Mouse (Mus musculus) embryonic facial prominence, embryonic 10.5 days (tissue): ENCODE results near the gene Sh3rf3. TPM values are rescaled to one million over a fixed set of nuclear protein-coding genes. Genes with fewer than 3 reads are reported as not detected.
A peak's percentile ranks its signal among the peaks of the same experiment; 100 is the strongest.

ENCODE experiments used
- DNase-seq: peaks from one replicate; pipeline ENCODE4 v3.0.0-alpha.2; 2017; ENCODE audit warnings: low spot score
- H3K27ac ChIP-seq: fragments of 300-500 bp; sonication (generic); replicated peaks from 2 replicates; pipeline ENCODE4 v1.5.1; 2016; ENCODE audit warnings: mild to moderate bottlenecking
- H3K27me3 ChIP-seq: fragments of 300-500 bp; sonication (generic); replicated peaks from 2 replicates; pipeline ENCODE4 v1.6.1; 2016; ENCODE audit warnings: low read depth, mild to moderate bottlenecking; ENCODE audit not compliant: poor library complexity, severe bottlenecking
- H3K36me3 ChIP-seq: fragments of 300-500 bp; sonication (generic); replicated peaks from 2 replicates; pipeline ENCODE4 v1.6.1; 2016; ENCODE audit warnings: mild to moderate bottlenecking, moderate library complexity
- H3K4me1 ChIP-seq: fragments of 300-500 bp; sonication (generic); 2 replicates; pipeline ENCODE4 v1.6.1; 2016
- H3K4me3 ChIP-seq: fragments of 300-500 bp; sonication (generic); 2 replicates; pipeline ENCODE4 v1.5.1; 2016; ENCODE audit warnings: mild to moderate bottlenecking, moderate library complexity
- H3K9me3 ChIP-seq: fragments of 300-500 bp; sonication (generic); 2 replicates; pipeline ENCODE4 v1.6.1; 2016; ENCODE audit warnings: mild to moderate bottlenecking
- WGBS: fragments of 180-500 bp; shearing (Covaris S2); methylation state at CpG from one replicate; pipeline ENCODE4 v1.1.7; 2016; 5-methylcytosine and 5-hydroxymethylcytosine counted together
- polyA plus RNA-seq: library from polyadenylated mRNA; unstranded; fragments of >200 nt; fragmentation: Nextera tagmentation; extraction: Ambion mirVana; gene quantifications from 2 replicates; pipeline ENCODE4 v1.2.1, GENCODE M21; 2016

The Sh3rf3 gene
- polyA plus RNA-seq, 1 experiment from 2014 or later, result 0.39 TPM

- Histone ChIP-seq H3K27me3 (no peaks in the 10 kb centered on the region), H3K36me3 (no peaks in the 10 kb centered on the region), H3K4me1 (peaks cover 7% of the 10 kb centered on the region), H3K4me3 (no peak overlapping the region), H3K9me3 (no peaks in the 10 kb centered on the region), H3K27ac (no peak overlapping the region)
- WGBS, result 83% methylated on average over 6 of the region's 6 CpGs
- DNase-seq, result no peak
Observed at GRCm38 (mm10) chr10:59127637-59128036, 314.5 kb downstream of the Sh3rf3 start.

GRCm38 (mm10) chr10:59131926-59132628 lies 318.9 kb downstream of the Sh3rf3 start:
- H3K4me1 ChIP-seq, result peaks cover 7% of the 10 kb centered on the region

GRCm38 (mm10) chr10:59133478-59134009 lies 320.4 kb downstream of the Sh3rf3 start:
- Histone ChIP-seq H3K36me3 (no peaks in the 10 kb centered on the region), H3K27me3 (no peaks in the 10 kb centered on the region), H3K4me3 (no peak overlapping the region), H3K4me1 (peaks cover 7% of the 10 kb centered on the region), H3K27ac (no peak overlapping the region), H3K9me3 (no peaks in the 10 kb centered on the region)
- WGBS, result 67% methylated on average over 8 of the region's 8 CpGs
- no peak for DNase-seq

More at GRCm38 (mm10) chr10:59131926-59132628, 318.9 kb downstream of the Sh3rf3 start:
- peak; percentile 42 for DNase-seq
- Histone ChIP-seq H3K36me3 (no peaks in the 10 kb centered on the region), H3K27ac (no peak overlapping the region), H3K27me3 (no peaks in the 10 kb centered on the region), H3K4me3 (no peak overlapping the region), H3K9me3 (no peaks in the 10 kb centered on the region)
- WGBS, result 81% methylated on average over 20 of the region's 20 CpGs

- H3K4me1 ChIP-seq, result peaks cover 4% of the 10 kb centered on the region; the same call in 1 of the 2 replicates
Observed at GRCm38 (mm10) chr10:59149956-59150383, 336.8 kb downstream of the Sh3rf3 start.

GRCm38 (mm10) chr10:59150938-59151657 lies 337.9 kb downstream of the Sh3rf3 start:
- Histone ChIP-seq H3K27ac (no peak overlapping the region), H3K4me3 (no peak overlapping the region), H3K36me3 (peaks cover 5% of the 10 kb centered on the region; the same call in 1 of the 2 replicates), H3K4me1 (peaks cover 4% of the 10 kb centered on the region; the same call in 1 of the 2 replicates), H3K9me3 (peaks cover 3% of the 10 kb centered on the region; the same call in 1 of the 2 replicates), H3K27me3 (0 out of 2 replicates have a peak, but pooled peaks cover 12% of the 10 kb centered on the region)
- DNase-seq, result no peak
- 89% methylated on average over 10 of the region's 10 CpGs for WGBS

More at GRCm38 (mm10) chr10:59149956-59150383, 336.8 kb downstream of the Sh3rf3 start:
- Histone ChIP-seq H3K27ac (no peak overlapping the region; the same call in 1 of the 2 replicates), H3K4me3 (0 out of 2 replicates have a peak overlapping the region, but pooled peaks have one; percentile 1), H3K9me3 (peaks cover 3% of the 10 kb centered on the region; the same call in 1 of the 2 replicates), H3K27me3 (0 out of 2 replicates have a peak, but pooled peaks cover 12% of the 10 kb centered on the region), H3K36me3 (peaks cover 5% of the 10 kb centered on the region; the same call in 1 of the 2 replicates)
- 16% methylated on average over 8 of the region's 8 CpGs for WGBS
- DNase-seq, result peak; percentile 41

GRCm38 (mm10) chr10:59152544-59153081 lies 339.5 kb downstream of the Sh3rf3 start:
- peaks cover 8% of the 10 kb centered on the region; the same call in 1 of the 2 replicates for H3K36me3 ChIP-seq
- H3K4me1 ChIP-seq, result peaks cover 4% of the 10 kb centered on the region; the same call in 1 of the 2 replicates
- peaks cover 3% of the 10 kb centered on the region; the same call in 1 of the 2 replicates for H3K9me3 ChIP-seq
- no peak overlapping the region for H3K27ac ChIP-seq
- H3K4me3 ChIP-seq, result no peak overlapping the region
- 0 out of 2 replicates have a peak, but pooled peaks cover 12% of the 10 kb centered on the region for H3K27me3 ChIP-seq
- 72% methylated on average over 5 of the region's 5 CpGs for whole genome bisulfite sequencing
- DNase-seq, result no peak

- no peak for DNase-seq
- no peaks in the 10 kb centered on the region for H3K9me3 ChIP-seq
- 66% methylated on average over 3 of the region's 3 CpGs for WGBS
Observed at GRCm38 (mm10) chr10:59158627-59159026, 345.5 kb downstream of the Sh3rf3 start.

GRCm38 (mm10) chr10:59162185-59162897 lies 349.2 kb downstream of the Sh3rf3 start:
- no peak for DNase-seq
- no peak overlapping the region for H3K27ac ChIP-seq
- peaks cover 7% of the 10 kb centered on the region; the same call in 1 of the 2 replicates for H3K36me3 ChIP-seq
- no peaks in the 10 kb centered on the region for H3K27me3 ChIP-seq
- H3K4me3 ChIP-seq, result no peak overlapping the region
- H3K4me1 ChIP-seq, result no peaks in the 10 kb centered on the region
- no peaks in the 10 kb centered on the region for H3K9me3 ChIP-seq
- WGBS, result 65% methylated on average over 4 of the region's 4 CpGs

More at GRCm38 (mm10) chr10:59158627-59159026, 345.5 kb downstream of the Sh3rf3 start:
- H3K4me3 ChIP-seq, result no peak overlapping the region
- no peaks in the 10 kb centered on the region for H3K27me3 ChIP-seq
- H3K4me1 ChIP-seq, result no peaks in the 10 kb centered on the region
- peaks cover 5% of the 10 kb centered on the region; the same call in 1 of the 2 replicates for H3K36me3 ChIP-seq
- no peak overlapping the region for H3K27ac ChIP-seq

- no peaks in the 10 kb centered on the region for H3K9me3 ChIP-seq
- no peak overlapping the region for H3K4me3 ChIP-seq
- H3K4me1 ChIP-seq, result no peaks in the 10 kb centered on the region
- WGBS, result 71% methylated on average over 14 of the region's 14 CpGs
- H3K27me3 ChIP-seq, result no peaks in the 10 kb centered on the region
- H3K27ac ChIP-seq, result no peak overlapping the region
- H3K36me3 ChIP-seq, result peaks cover 21% of the 10 kb centered on the region
- peak; percentile 34 for DNase-seq
Observed at GRCm38 (mm10) chr10:59166104-59166944, 353.2 kb downstream of the Sh3rf3 start.

- no peaks in the 10 kb centered on the region for H3K27me3 ChIP-seq
- no peak overlapping the region for H3K4me3 ChIP-seq
- no peak overlapping the region for H3K27ac ChIP-seq
- no peaks in the 10 kb centered on the region for H3K9me3 ChIP-seq
- 76% methylated on average over 3 of the region's 3 CpGs for WGBS
- H3K36me3 ChIP-seq, result peaks cover 28% of the 10 kb centered on the region
- no peaks in the 10 kb centered on the region for H3K4me1 ChIP-seq
- DNase-seq, result no peak
Observed at GRCm38 (mm10) chr10:59171042-59171441, 357.9 kb downstream of the Sh3rf3 start.

- Histone ChIP-seq H3K36me3 (peaks cover 32% of the 10 kb centered on the region), H3K27me3 (no peaks in the 10 kb centered on the region), H3K4me1 (no peaks in the 10 kb centered on the region), H3K9me3 (no peaks in the 10 kb centered on the region), H3K27ac (no peak overlapping the region), H3K4me3 (no peak overlapping the region)
- WGBS, result 96% methylated on average over 1 of the region's 1 CpGs
- no peak for DNase-seq
Observed at GRCm38 (mm10) chr10:59172539-59172938, 359.4 kb downstream of the Sh3rf3 start.
